Mouse (Mus musculus): Measurements from ENCODE around the gene Ubb. TPM values are rescaled to one million over a fixed set of nuclear protein-coding genes. Genes with fewer than 3 reads are reported as not detected.
"Not testable (repeated sequence)": the region's sequence is repeated elsewhere in the genome, so short reads cannot be mapped to it uniquely, and the experiment has no call there.

Gene Ubb
- 1,633 TPM for polyA plus RNA-seq (2012; fragmentation: generic; extraction: Trizol)
- long read RNA-seq, experiment 1, transcript Ubb-201 (2 exons, 1,499 nt): major isoform, 1,600 of 1,672 reads
- long read RNA-seq, experiment 1, partial matches to known transcripts: 64 of 1,672 reads
- long read RNA-seq, experiment 1, other reads (novel, unspliced or antisense): 6 of 1,672 reads
- long read RNA-seq, experiment 2, transcript Ubb-201 (2 exons, 1,499 nt): major isoform, 1,400 of 1,417 reads
- long read RNA-seq, experiment 2, partial matches to known transcripts: 6 of 1,417 reads
- long read RNA-seq, experiment 2, other reads (novel, unspliced or antisense): 8 of 1,417 reads

DNA sequence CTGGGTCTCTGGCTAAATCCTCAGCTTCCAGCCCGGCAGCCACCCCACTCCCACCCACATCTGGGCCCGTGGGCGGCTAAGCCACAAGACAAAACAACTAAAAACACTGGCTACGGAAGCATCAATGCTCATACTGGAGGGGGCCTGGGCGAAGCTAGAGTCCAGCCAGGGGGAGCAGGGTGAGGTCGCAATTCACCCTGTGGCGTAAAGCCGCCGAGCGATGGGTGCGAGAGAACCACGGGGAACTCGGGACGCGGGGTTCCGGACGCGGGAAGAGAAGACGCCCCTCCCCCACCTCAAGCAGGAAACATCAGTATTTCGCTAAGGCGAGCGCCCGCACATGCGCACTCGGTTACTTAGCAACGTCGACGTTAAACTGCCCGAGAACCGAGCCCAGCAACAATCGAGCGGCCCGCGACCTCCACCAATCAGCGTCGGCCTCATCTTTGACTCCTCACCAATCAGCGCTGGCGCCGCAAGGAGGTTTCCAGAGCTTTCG lies at the start of gene Ubb:
Ubb (plus strand) TSS at position 445 of the 499 bp plus-strand sequence.
- Histone ChIP-seq H3K4me3 (ENCODE audit: insufficient read depth, poor library complexity, severe bottlenecking) (peak within 1 kb of the TSS; percentile 74), H3K27me3 (ENCODE audit: control insufficient read depth, insufficient read depth, insufficient read length) (no peaks in the 10 kb centered on the region), H3K79me2 (ENCODE audit: control insufficient read depth, insufficient read depth) (peaks cover 44% of the 10 kb centered on the region), H3ac (ENCODE audit: control insufficient read depth, insufficient read length, low read depth) (peak within 1 kb of the TSS; percentile 83), H3K36me3 (ENCODE audit: control insufficient read depth, insufficient read depth) (peaks cover 27% of the 10 kb centered on the region), H3K79me3 (ENCODE audit: low read depth) (peaks cover 27% of the 10 kb centered on the region)
- TF ChIP-seq USF1 (IDR thresholded peaks at IDR 0.05; ENCODE audit: low read depth): no peak
- TF ChIP-seq MAX (IDR thresholded peaks at IDR 0.05): peak; percentile 50

DNA sequence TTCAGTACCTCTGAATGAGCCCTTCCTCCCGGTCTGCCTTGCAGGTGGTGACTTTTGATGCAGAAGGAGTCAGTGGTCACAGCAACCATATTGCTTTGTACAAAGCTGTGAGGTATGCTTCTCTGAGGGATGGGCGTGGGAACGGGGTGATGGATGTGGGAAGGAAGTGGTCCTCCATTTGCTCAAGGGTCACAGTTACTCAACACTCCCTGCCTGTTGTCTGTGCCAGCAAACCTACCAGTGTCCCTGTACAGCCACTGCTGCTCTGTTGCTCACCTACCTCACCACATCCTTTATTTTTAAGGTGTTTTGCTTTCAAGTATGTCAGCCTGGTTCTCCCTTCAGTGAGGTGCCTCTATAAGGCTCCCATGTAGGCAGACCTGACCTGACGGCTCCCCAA lies 43.3 kb upstream of the Ubb start:
- no peaks in the 10 kb centered on the region for H3K36me3 ChIP-seq (ENCODE audit: control insufficient read depth, insufficient read depth)
- H3ac ChIP-seq (ENCODE audit: control insufficient read depth, insufficient read length, low read depth): no peak overlapping the region
- no peaks in the 10 kb centered on the region for H3K27me3 ChIP-seq (ENCODE audit: control insufficient read depth, insufficient read depth, insufficient read length)
- H3K79me2 ChIP-seq (ENCODE audit: control insufficient read depth, insufficient read depth): no peaks in the 10 kb centered on the region
- H3K4me3 ChIP-seq (ENCODE audit: insufficient read depth, poor library complexity, severe bottlenecking): no peak overlapping the region
- no peak for TF ChIP-seq MYOD1 (IDR thresholded peaks at IDR 0.05; ENCODE audit: control insufficient read depth, insufficient read length, low read depth)
- TF ChIP-seq MAX (IDR thresholded peaks at IDR 0.05): no peak
- H3K79me3 ChIP-seq (ENCODE audit: low read depth): no peaks in the 10 kb centered on the region

DNA sequence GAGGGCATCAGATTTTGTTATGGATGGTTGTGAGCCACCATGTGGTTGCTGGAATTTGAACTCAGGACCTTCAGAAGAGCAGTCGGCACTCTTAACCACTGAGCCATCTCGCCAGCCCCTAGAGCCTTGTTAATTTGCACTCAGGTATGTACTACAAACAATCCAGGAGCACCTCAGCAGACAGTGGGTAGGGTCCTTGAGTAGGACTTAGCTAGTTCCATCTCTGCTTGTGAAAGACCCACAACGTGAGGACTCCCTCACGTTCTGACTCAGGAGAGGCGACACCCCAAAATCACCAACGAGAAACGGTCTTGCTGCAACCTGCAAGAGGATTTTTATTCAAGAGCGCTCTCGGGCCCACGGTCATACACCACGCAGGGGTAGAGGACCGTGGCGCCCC lies 42.6 kb upstream of the Ubb start:
- H3K79me2 ChIP-seq (ENCODE audit: control insufficient read depth, insufficient read depth); H3K4me3 ChIP-seq (ENCODE audit: insufficient read depth, poor library complexity, severe bottlenecking); H3K27me3 ChIP-seq (ENCODE audit: control insufficient read depth, insufficient read depth, insufficient read length); H3K36me3 ChIP-seq (ENCODE audit: control insufficient read depth, insufficient read depth); H3K79me3 ChIP-seq (ENCODE audit: low read depth); H3ac ChIP-seq (ENCODE audit: control insufficient read depth, insufficient read length, low read depth): not testable (repeated sequence)

DNA sequence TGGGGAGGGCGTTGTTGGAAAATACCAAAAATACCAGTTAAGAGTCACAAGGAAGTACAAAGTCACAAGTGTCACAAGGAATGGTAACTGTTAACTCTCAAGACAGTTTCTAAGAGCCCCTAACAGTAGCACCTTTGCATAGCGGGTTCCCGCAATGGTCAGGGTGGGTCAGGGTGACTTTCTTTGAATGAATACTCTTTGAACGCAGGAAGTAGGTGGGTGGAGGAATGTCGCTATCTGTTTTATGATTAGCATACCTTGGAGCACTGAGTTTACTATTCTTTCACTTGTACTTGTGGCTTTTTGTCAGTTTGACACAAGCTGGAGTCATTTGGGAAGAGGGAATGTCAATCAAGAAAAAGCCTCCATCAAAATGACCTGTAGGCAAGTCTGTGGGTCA lies 42.2 kb upstream of the Ubb start:
- H3K79me2 ChIP-seq (ENCODE audit: control insufficient read depth, insufficient read depth); H3K36me3 ChIP-seq (ENCODE audit: control insufficient read depth, insufficient read depth): not testable (repeated sequence)

DNA sequence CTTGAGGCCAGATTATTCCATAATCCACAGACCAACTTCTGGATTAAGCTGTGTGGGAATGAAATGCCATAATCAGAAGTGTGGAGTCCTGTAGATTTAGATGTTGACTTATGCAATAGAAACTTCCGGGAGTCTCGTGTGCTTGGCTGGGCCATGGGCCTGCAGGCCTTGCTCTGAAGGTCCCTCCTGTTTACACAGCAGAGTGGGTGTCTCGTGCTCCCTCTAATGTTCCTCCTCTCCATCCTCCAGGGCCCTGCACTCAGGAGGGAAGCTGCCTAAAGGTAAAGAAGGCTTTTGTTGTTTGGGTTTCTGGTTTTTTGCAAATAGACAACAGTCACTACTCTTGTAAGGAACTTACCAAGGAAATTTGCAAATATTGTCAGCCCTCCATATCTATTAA lies 41.4 kb upstream of the Ubb start:
- no peak overlapping the region for H3K4me3 ChIP-seq (ENCODE audit: insufficient read depth, poor library complexity, severe bottlenecking)
- H3K27me3 ChIP-seq (ENCODE audit: control insufficient read depth, insufficient read depth, insufficient read length): no peaks in the 10 kb centered on the region
- no peaks in the 10 kb centered on the region for H3K79me2 ChIP-seq (ENCODE audit: control insufficient read depth, insufficient read depth)
- TF ChIP-seq CEBPB (IDR thresholded peaks at IDR 0.05; ENCODE audit: low read depth) (no peak), MAX (IDR thresholded peaks at IDR 0.05) (no peak), CTCF (IDR thresholded peaks at IDR 0.05; ENCODE audit: control insufficient read depth, insufficient read depth, insufficient read length) (no peak), USF1 (IDR thresholded peaks at IDR 0.05; ENCODE audit: low read depth) (no peak), MYOG (IDR thresholded peaks at IDR 0.05; ENCODE audit: control insufficient read depth, extremely low read depth, insufficient read length) (no peak), MYOD1 (IDR thresholded peaks at IDR 0.05; ENCODE audit: control insufficient read depth, insufficient read length, low read depth) (no peak), FOSL1 (IDR thresholded peaks at IDR 0.05; ENCODE audit: insufficient read depth, low read length, poor library complexity, severe bottlenecking) (no peak)
- H3K79me3 ChIP-seq (ENCODE audit: low read depth): no peaks in the 10 kb centered on the region
- H3ac ChIP-seq (ENCODE audit: control insufficient read depth, insufficient read length, low read depth): no peak overlapping the region
- H3K36me3 ChIP-seq (ENCODE audit: control insufficient read depth, insufficient read depth): no peaks in the 10 kb centered on the region

More for the DNA sequence above, 42.2 kb upstream of the Ubb start:
- H3K79me3 ChIP-seq (ENCODE audit: low read depth); H3K27me3 ChIP-seq (ENCODE audit: control insufficient read depth, insufficient read depth, insufficient read length); H3ac ChIP-seq (ENCODE audit: control insufficient read depth, insufficient read length, low read depth); H3K4me3 ChIP-seq (ENCODE audit: insufficient read depth, poor library complexity, severe bottlenecking): not testable (repeated sequence)

DNA sequence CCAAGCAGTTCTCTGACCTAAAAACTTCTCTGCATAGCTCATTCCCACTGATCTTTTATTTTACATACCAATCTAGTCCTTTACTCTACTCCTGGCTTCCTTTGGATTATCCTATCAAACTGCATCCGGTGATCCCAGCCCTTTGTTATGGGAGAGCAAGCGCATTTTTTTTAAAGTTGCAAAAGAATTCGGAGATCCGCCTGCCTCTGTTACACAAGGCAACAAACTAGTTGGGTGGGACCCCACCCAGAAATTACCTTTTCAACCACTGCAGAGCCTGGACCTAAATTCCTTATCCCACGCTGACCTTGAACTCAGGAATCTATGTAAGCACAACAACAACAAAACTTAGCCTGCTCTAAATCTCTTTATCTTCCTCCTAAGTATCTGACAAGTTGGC lies 40.0 kb upstream of the Ubb start:
- H3K27me3 ChIP-seq (ENCODE audit: control insufficient read depth, insufficient read depth, insufficient read length): no peaks in the 10 kb centered on the region
- no peak for TF ChIP-seq CEBPB (IDR thresholded peaks at IDR 0.05; ENCODE audit: low read depth)
- TF ChIP-seq CTCF (IDR thresholded peaks at IDR 0.05; ENCODE audit: control insufficient read depth, insufficient read depth, insufficient read length): no peak
- TF ChIP-seq MAX (IDR thresholded peaks at IDR 0.05): no peak
- H3K79me2 ChIP-seq (ENCODE audit: control insufficient read depth, insufficient read depth): no peaks in the 10 kb centered on the region
- no peak overlapping the region for H3ac ChIP-seq (ENCODE audit: control insufficient read depth, insufficient read length, low read depth)
- H3K36me3 ChIP-seq (ENCODE audit: control insufficient read depth, insufficient read depth): no peaks in the 10 kb centered on the region
- no peak overlapping the region for H3K4me3 ChIP-seq (ENCODE audit: insufficient read depth, poor library complexity, severe bottlenecking)
- H3K79me3 ChIP-seq (ENCODE audit: low read depth): no peaks in the 10 kb centered on the region
